Mouse (Mus musculus): ENCODE data around the gene Tango6. TPM values are rescaled to one million over a fixed set of nuclear protein-coding genes. Genes with fewer than 3 reads are reported as not detected.
"Not testable (repeated sequence)": the region's sequence is repeated elsewhere in the genome, so short reads cannot be mapped to it uniquely, and the experiment has no call there.

The Tango6 gene
- polyA plus RNA-seq, 1 experiment from 2014 or later = 7.0 TPM

DNA sequence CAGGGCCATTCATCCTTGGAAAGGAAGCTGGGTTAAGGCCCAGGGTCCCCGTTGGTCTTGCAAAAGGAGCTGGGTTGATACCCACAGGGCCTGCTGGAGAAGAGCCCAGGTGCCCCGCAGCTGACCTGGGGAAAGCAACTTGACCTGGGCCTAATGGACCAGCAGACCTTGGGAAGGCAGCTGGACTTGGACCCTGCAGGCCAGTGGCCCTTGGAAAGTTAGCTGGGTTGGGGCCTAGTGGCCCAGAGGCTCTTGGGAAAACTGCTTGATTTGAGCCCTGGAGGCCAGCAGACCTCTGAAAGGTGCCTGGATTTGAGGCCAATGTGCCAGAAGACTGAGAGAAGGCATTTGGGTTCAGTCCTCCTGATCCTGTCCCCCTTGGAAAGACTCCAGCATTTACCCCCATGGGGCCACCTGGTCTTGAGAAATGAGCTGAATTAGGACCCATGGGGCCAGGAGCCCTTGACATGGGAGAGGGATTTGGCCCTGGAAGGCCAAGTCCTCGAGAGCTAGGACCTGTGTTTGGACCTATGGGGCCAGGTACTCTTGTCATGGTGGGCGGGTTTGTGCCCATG is 202.0 kb downstream of the Tango6 start:
- H3K36me3 ChIP-seq (ENCODE audit: control insufficient read depth, insufficient read depth, low read length) = peaks cover 23% of the 10 kb centered on the region

DNA sequence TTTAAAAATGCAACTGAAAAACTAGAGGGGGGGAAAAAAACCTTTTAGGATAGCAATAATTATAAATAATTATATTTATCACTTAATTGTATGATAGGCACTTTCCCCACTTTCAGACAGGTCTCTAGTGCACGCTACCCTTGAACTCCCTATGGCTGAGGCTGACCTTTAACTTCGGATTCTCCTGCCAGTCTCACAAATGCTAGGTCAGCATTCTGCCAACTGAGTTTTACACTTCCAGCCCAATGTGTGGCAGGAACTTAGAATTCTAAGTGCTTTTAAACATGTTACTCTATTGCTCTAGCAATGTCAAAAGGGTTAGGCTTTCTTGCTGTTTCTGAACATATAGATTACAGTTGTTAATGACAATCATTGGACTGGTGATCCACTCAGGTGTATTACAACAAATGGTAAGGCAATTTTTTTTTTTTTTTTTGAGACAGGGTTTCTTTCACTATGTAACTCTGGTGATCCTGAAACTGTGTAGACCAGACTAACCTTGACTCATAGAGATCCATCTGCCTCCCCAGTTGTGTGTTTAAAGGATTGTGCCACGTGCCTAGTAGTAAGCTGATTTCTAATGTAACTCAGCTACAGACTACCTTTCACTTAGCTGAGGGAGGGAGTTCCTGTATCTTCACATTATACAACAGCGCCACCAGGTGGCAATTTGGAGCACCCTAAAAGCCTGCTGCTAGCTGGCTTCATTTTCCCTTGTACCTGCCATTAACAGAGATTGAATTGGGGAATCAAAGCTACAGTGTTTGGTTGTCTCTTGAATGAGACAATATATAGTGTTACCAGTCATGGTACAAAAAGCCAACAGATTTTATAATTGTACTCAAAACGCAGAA is 204.7 kb downstream of the Tango6 start:
- Histone ChIP-seq H3K9ac (ENCODE audit: low read length) (no peak overlapping the region), H3K27ac (ENCODE audit: low read depth, low read length) (no peak overlapping the region), H3K4me1 (ENCODE audit: control insufficient read depth, insufficient read depth, low read length) (peaks cover 4% of the 10 kb centered on the region; the same call in 1 of the 2 replicates), H3K36me3 (ENCODE audit: control insufficient read depth, insufficient read depth, low read length) (peaks cover 12% of the 10 kb centered on the region), H3K9me3 (ENCODE audit: control insufficient read depth, low read length) (no peaks in the 10 kb centered on the region), H3K4me2 (no peak overlapping the region), H3K4me3 (ENCODE audit: low read depth, low read length) (no peak overlapping the region), H3K27me3 (ENCODE audit: control insufficient read depth, insufficient read depth, low read length) (no peaks in the 10 kb centered on the region)
- DNase-seq (ENCODE audit: low spot score, missing footprints) (peak; percentile 96), ATAC-seq (ENCODE audit: low FRiP score) (no peak; the same call in 1 of the 2 replicates)
- 47% methylated on average over 5 of the region's 5 CpGs for WGBS

More for the DNA sequence above, 202.0 kb downstream of the Tango6 start:
- not testable (repeated sequence) for DNase-seq (ENCODE audit: low spot score, missing footprints); H3K4me3 ChIP-seq (ENCODE audit: low read depth, low read length); H3K9me3 ChIP-seq (ENCODE audit: control insufficient read depth, low read length); H3K27me3 ChIP-seq (ENCODE audit: control insufficient read depth, insufficient read depth, low read length); H3K9ac ChIP-seq (ENCODE audit: low read length); ATAC-seq (ENCODE audit: low FRiP score); H3K4me1 ChIP-seq (ENCODE audit: control insufficient read depth, insufficient read depth, low read length); H3K27ac ChIP-seq (ENCODE audit: low read depth, low read length); H3K4me2 ChIP-seq
- WGBS = 97% methylated on average over 4 of the region's 4 CpGs

GRCm38 (mm10) chr8:106888803-106889202 is 205.9 kb downstream of the Tango6 start:
- no peak for ATAC-seq (ENCODE audit: low FRiP score)
- H3K27me3 ChIP-seq (ENCODE audit: control insufficient read depth, insufficient read depth, low read length) = no peaks in the 10 kb centered on the region
- peaks cover 4% of the 10 kb centered on the region; the same call in 1 of the 2 replicates for H3K4me1 ChIP-seq (ENCODE audit: control insufficient read depth, insufficient read depth, low read length)
- H3K4me3 ChIP-seq (ENCODE audit: low read depth, low read length) = no peak overlapping the region
- no peak overlapping the region for H3K9ac ChIP-seq (ENCODE audit: low read length)
- peaks cover 12% of the 10 kb centered on the region for H3K36me3 ChIP-seq (ENCODE audit: control insufficient read depth, insufficient read depth, low read length)
- no peak overlapping the region for H3K4me2 ChIP-seq
- no peak overlapping the region for H3K27ac ChIP-seq (ENCODE audit: low read depth, low read length)
- 97% methylated on average over 3 of the region's 3 CpGs for WGBS
- H3K9me3 ChIP-seq (ENCODE audit: control insufficient read depth, low read length) = no peaks in the 10 kb centered on the region
- DNase-seq (ENCODE audit: low spot score, missing footprints) = no peak

- peak overlapping the region; percentile 64 for H3K4me2 ChIP-seq
- ATAC-seq (ENCODE audit: low FRiP score) (peak; percentile 24; the same call in 1 of the 2 replicates), DNase-seq (ENCODE audit: low spot score, missing footprints) (peak; percentile 95)
- WGBS = 2% methylated on average over 15 of the region's 15 CpGs
- peak overlapping the region; percentile 97 for H3K9ac ChIP-seq (ENCODE audit: low read length)
- H3K36me3 ChIP-seq (ENCODE audit: control insufficient read depth, insufficient read depth, low read length) = no peaks in the 10 kb centered on the region
- H3K4me3 ChIP-seq (ENCODE audit: low read depth, low read length) = peak overlapping the region; percentile 88
- no peaks in the 10 kb centered on the region for H3K27me3 ChIP-seq (ENCODE audit: control insufficient read depth, insufficient read depth, low read length)
- peaks cover 9% of the 10 kb centered on the region; the same call in 1 of the 2 replicates for H3K4me1 ChIP-seq (ENCODE audit: control insufficient read depth, insufficient read depth, low read length)
- H3K9me3 ChIP-seq (ENCODE audit: control insufficient read depth, low read length) = no peaks in the 10 kb centered on the region
- H3K27ac ChIP-seq (ENCODE audit: low read depth, low read length) = peak overlapping the region; percentile 90
Observed at GRCm38 (mm10) chr8:106892210-106892805, 209.4 kb downstream of the Tango6 start.

DNA sequence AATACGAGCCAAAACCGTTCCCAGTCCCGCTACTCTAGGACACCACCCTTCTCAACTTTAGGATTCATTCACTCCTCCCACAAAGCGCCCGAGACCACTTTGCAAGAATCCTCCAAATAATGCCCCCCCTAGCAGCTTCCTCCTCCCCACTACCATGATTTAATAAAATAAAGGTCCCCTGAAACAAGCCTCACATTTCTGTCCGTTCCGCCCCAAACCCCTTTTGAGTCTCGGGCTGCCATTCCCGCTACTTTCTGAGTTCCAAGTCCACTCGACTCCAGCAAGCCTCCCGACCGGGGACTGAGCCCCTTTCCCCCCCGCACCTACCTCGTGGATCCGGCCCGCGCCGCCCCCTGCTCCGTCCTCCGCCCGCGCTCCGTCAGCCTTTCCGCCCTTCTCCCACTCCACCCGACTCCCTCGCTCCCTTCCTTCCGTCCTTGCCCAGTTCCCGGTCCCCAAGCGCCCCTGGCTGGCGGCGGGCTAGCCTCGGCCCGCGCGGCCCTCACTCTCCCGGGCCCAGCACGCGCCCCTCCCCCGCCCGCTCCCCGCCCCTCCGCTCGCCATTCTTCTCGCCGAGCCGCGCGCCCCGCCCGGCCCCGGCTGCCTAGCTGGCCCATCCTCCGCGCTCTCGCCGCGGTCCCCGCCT is 210.1 kb downstream of the Tango6 start:
- Histone ChIP-seq H3K27ac (ENCODE audit: low read depth, low read length) (peak overlapping the region; percentile 90), H3K9me3 (ENCODE audit: control insufficient read depth, low read length) (no peaks in the 10 kb centered on the region), H3K4me1 (ENCODE audit: control insufficient read depth, insufficient read depth, low read length) (peaks cover 9% of the 10 kb centered on the region; the same call in 1 of the 2 replicates), H3K4me2 (peak overlapping the region; percentile 64), H3K36me3 (ENCODE audit: control insufficient read depth, insufficient read depth, low read length) (0 out of 2 replicates have a peak, but pooled peaks cover under 1% of the 10 kb centered on the region), H3K4me3 (ENCODE audit: low read depth, low read length) (peak overlapping the region; percentile 88), H3K27me3 (ENCODE audit: control insufficient read depth, insufficient read depth, low read length) (no peaks in the 10 kb centered on the region), H3K9ac (ENCODE audit: low read length) (peak overlapping the region; percentile 97)
- DNase-seq (ENCODE audit: low spot score, missing footprints) (peak; percentile 98), ATAC-seq (ENCODE audit: low FRiP score) (peak; percentile 83)
- WGBS = under 1% methylated on average over 54 of the region's 57 CpGs

DNA sequence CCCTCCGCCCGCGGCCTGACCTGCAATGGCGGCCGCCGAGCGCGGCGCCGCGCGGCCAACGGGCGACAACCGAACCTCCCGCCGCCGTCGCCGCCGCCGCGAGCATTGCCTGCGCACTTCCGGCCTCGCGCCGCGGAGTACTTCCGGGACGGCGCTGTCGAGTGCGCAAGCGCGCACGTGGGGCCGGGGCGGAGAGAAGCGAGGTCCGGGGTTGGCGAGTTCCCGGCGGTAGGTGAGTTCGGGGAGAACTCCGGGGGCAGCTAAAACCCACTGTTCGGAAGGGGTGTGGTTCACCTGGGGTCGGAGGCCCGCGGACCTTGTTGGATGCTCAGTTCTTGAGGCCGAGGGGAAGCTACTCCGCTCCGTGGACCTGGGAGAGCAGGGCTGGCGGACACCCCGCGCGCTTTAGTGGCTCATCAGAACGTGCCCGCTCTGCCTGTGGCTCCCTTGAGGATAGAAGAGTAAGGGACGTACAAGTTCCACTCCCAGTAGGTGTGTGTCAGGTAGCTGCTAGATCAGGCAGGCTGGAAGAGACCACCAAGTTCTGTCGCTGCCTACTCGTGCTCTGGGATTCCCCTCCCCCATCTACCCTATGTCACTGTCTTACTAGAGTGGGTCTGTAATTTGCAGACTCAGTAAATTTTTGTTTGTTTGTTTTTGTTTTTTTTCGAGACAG is 210.8 kb downstream of the Tango6 start, which contains the start of gene Utp4:
Utp4 (plus strand) TSS at position 156 of the 676 bp plus-strand sequence.
- Histone ChIP-seq H3K27ac (ENCODE audit: low read depth, low read length) (peak within 1 kb of the TSS; percentile 90), H3K4me3 (ENCODE audit: low read depth, low read length) (peak within 1 kb of the TSS; percentile 88), H3K4me1 (ENCODE audit: control insufficient read depth, insufficient read depth, low read length) (peaks cover 9% of the 10 kb centered on the region; the same call in 1 of the 2 replicates), H3K9me3 (ENCODE audit: control insufficient read depth, low read length) (no peaks in the 10 kb centered on the region), H3K9ac (ENCODE audit: low read length) (peak within 1 kb of the TSS; percentile 97), H3K27me3 (ENCODE audit: control insufficient read depth, insufficient read depth, low read length) (no peaks in the 10 kb centered on the region), H3K4me2 (peak within 1 kb of the TSS; percentile 64), H3K36me3 (ENCODE audit: control insufficient read depth, insufficient read depth, low read length) (0 out of 2 replicates have a peak, but pooled peaks cover 2% of the 10 kb centered on the region)
- DNase-seq (ENCODE audit: low spot score, missing footprints) (peak; percentile 98), ATAC-seq (ENCODE audit: low FRiP score) (peak; percentile 96)
- WGBS = under 1% methylated on average over 63 of the region's 63 CpGs

GRCm38 (mm10) chr8:106899473-106899872 is 216.6 kb downstream of the Tango6 start:
- H3K36me3 ChIP-seq (ENCODE audit: control insufficient read depth, insufficient read depth, low read length) = peaks cover 8% of the 10 kb centered on the region; the same call in 1 of the 2 replicates
- ATAC-seq (ENCODE audit: low FRiP score) = no peak
- H3K4me3 ChIP-seq (ENCODE audit: low read depth, low read length) = no peak overlapping the region
- no peak overlapping the region for H3K4me2 ChIP-seq
- no peak overlapping the region for H3K9ac ChIP-seq (ENCODE audit: low read length)
- WGBS = 91% methylated on average over 5 of the region's 5 CpGs
- H3K9me3 ChIP-seq (ENCODE audit: control insufficient read depth, low read length) = no peaks in the 10 kb centered on the region
- H3K4me1 ChIP-seq (ENCODE audit: control insufficient read depth, insufficient read depth, low read length) = peaks cover 4% of the 10 kb centered on the region
- DNase-seq (ENCODE audit: low spot score, missing footprints) = no peak
- H3K27me3 ChIP-seq (ENCODE audit: control insufficient read depth, insufficient read depth, low read length) = no peaks in the 10 kb centered on the region
- H3K27ac ChIP-seq (ENCODE audit: low read depth, low read length) = no peak overlapping the region
